Mouse (Mus musculus) small intestine, adult 2 months (tissue): ENCODE measurements at regions not wholly inside any gene's neighbourhood (a gene's known extent, or its start where the extent isn't known, plus 50 kb on each side); places are given as distances from the start of the nearest gene placed in this dataset.

Experiments used
- CTCF ChIP-seq: fragments of 200-500 bp; IDR thresholded peaks from 2 replicates; pipeline ENCODE4 v1.5.1; 2012; ENCODE audit warnings: low read depth, mild to moderate bottlenecking, control low read depth, inconsistent platforms, low read length, moderate library complexity, mixed read lengths; ENCODE audit not compliant: insufficient replicate concordance, insufficient read length; ENCODE audit errors: extremely low read depth
- POLR2A ChIP-seq: fragments of 200-500 bp; IDR thresholded peaks from 2 replicates; pipeline ENCODE4 v1.6.1; 2012; ENCODE audit warnings: low read depth, mild to moderate bottlenecking, control low read depth, inconsistent platforms, low read length, moderate library complexity

GRCm38 (mm10) chr4:4211892-4212291, 134.6 kb upstream of the Sdr16c6 start:
- TF ChIP-seq POLR2A, result no peak
- TF ChIP-seq CTCF, result no peak
